Mouse (Mus musculus): ENCODE measurements around the gene Plppr1. TPM values are rescaled to one million over a fixed set of nuclear protein-coding genes. Genes with fewer than 3 reads are reported as not detected.

Plppr1 gene
- polyA plus RNA-seq (2015; fragmentation: Nextera tagmentation; extraction: Ambion mirVana): 67.5 and 73.6 TPM in 2 replicates

DNA sequence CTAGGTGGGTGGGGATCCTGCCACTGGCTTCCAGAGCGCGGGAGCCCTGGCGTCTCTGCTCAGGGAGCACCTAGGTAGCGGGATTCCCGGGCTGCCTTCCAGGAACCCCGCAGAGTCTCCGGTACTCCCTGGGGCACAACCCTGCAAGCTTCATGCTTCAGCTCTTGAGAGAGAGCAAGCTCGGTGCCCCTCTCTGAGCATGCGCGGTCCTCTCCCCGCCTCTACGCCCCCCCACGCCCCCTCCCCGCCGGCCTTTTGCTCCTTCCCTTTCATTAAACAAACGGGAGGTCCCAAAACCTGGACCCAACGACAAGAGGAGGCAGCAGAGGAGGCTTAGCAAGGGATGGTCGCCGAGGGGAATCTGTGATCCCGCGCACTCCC is at the start of gene Plppr1:
TSS of gene Plppr1 (plus strand) at position 253 of the 381 bp plus-strand sequence.

